Mouse (Mus musculus) ES-Bruce4 (cell line): ENCODE data around the gene Eif4e2. TPM values are rescaled to one million over a fixed set of nuclear protein-coding genes. Genes with fewer than 3 reads are reported as not detected.
A peak's percentile ranks its signal among the peaks of the same experiment; 100 is the strongest.

Source experiments
- H3K27ac ChIP-seq: 2 replicates; pipeline ENCODE4 v1.5.1; 2012; ENCODE audit warnings: low read length, inconsistent platforms; ENCODE audit not compliant: insufficient read depth
- H3K27me3 ChIP-seq: 2 replicates; pipeline ENCODE4 v1.6.1; 2012; ENCODE audit warnings: mild to moderate bottlenecking, low read length, inconsistent platforms; ENCODE audit not compliant: control insufficient read depth, poor library complexity, insufficient read depth, severe bottlenecking
- H3K36me3 ChIP-seq: 2 replicates; pipeline ENCODE4 v1.6.1; 2012; ENCODE audit warnings: inconsistent platforms, mild to moderate bottlenecking, low read length, moderate library complexity; ENCODE audit not compliant: control insufficient read depth, poor library complexity, insufficient read depth, severe bottlenecking
- H3K4me1 ChIP-seq: one replicate; pipeline ENCODE4 v1.8.1; 2011; ENCODE audit warnings: low read length; ENCODE audit not compliant: control insufficient read depth, insufficient read depth
- H3K4me3 ChIP-seq: 2 replicates; pipeline ENCODE4 v1.5.1; 2011; ENCODE audit warnings: low read depth, mild to moderate bottlenecking, low read length
- H3K9ac ChIP-seq: 2 replicates; pipeline ENCODE4 v1.6.1; 2012; ENCODE audit warnings: low read depth, mild to moderate bottlenecking, inconsistent platforms; ENCODE audit not compliant: poor library complexity, severe bottlenecking
- H3K9me3 ChIP-seq: replicated peaks from 2 replicates; pipeline ENCODE4 v1.6.1; 2012; ENCODE audit warnings: mild to moderate bottlenecking, low read length, inconsistent platforms; ENCODE audit not compliant: control insufficient read depth, poor library complexity, insufficient read depth, severe bottlenecking
- CTCF ChIP-seq: IDR thresholded peaks from one replicate; pipeline ENCODE4 v1.8.1; 2011; ENCODE audit warnings: low read depth, low read length
- EP300 ChIP-seq: IDR thresholded peaks from 2 replicates; pipeline ENCODE4 v1.6.1; 2011; ENCODE audit warnings: low read depth, low read length; ENCODE audit not compliant: insufficient read depth
- POLR2A ChIP-seq: IDR thresholded peaks from one replicate; pipeline ENCODE4 v1.8.1; 2011; ENCODE audit warnings: low read length; ENCODE audit not compliant: insufficient read depth
- polyA plus RNA-seq: library from polyadenylated mRNA; stranded (reverse); fragments of >200 nt; gene quantifications from 2 replicates; pipeline ENCODE4 v1.2.4, GENCODE M21; 2011; ENCODE audit warnings: low read depth; ENCODE audit not compliant: missing spikeins, insufficient read depth, insufficient read length

The Eif4e2 gene
- polyA plus RNA-seq, 1 experiment, result 191 TPM

- Histone ChIP-seq H3K27me3 (no peaks in the 10 kb centered on the region), H3K36me3 (no peaks in the 10 kb centered on the region), H3K4me3 (no peak overlapping the region), H3K27ac (no peak overlapping the region), H3K4me1 (no peaks in the 10 kb centered on the region), H3K9me3 (no peaks in the 10 kb centered on the region), H3K9ac (no peak overlapping the region)
- TF ChIP-seq CTCF (no peak), POLR2A (no peak), EP300 (no peak)
Measured at GRCm38 (mm10) chr1:87205502-87205901, 8.2 kb upstream of the Eif4e2 start.

- Histone ChIP-seq H3K27ac (no peak overlapping the region), H3K4me3 (peak overlapping the region; percentile 23), H3K36me3 (no peaks in the 10 kb centered on the region), H3K4me1 (no peaks in the 10 kb centered on the region), H3K9ac (no peak overlapping the region), H3K9me3 (no peaks in the 10 kb centered on the region), H3K27me3 (no peaks in the 10 kb centered on the region)
- TF ChIP-seq EP300 (no peak), CTCF (peak; percentile 53), POLR2A (no peak)
Measured at GRCm38 (mm10) chr1:87206339-87206738, 7.4 kb upstream of the Eif4e2 start.

- TF ChIP-seq EP300, result no peak
- no peak for TF ChIP-seq POLR2A
- no peak for TF ChIP-seq CTCF
- no peak overlapping the region for H3K4me3 ChIP-seq
- H3K36me3 ChIP-seq, result 0 out of 2 replicates have a peak, but pooled peaks cover 2% of the 10 kb centered on the region
- no peak overlapping the region for H3K27ac ChIP-seq
- H3K27me3 ChIP-seq, result no peaks in the 10 kb centered on the region
- H3K4me1 ChIP-seq, result no peaks in the 10 kb centered on the region
- no peak overlapping the region for H3K9ac ChIP-seq
- H3K9me3 ChIP-seq, result no peaks in the 10 kb centered on the region
Measured at GRCm38 (mm10) chr1:87211431-87211830, 2.3 kb upstream of the Eif4e2 start.

- Histone ChIP-seq H3K27ac (0 out of 2 replicates have a peak overlapping the region, but pooled peaks have one; percentile 3), H3K9me3 (no peaks in the 10 kb centered on the region), H3K4me1 (no peaks in the 10 kb centered on the region), H3K4me3 (peak overlapping the region; percentile 98), H3K27me3 (no peaks in the 10 kb centered on the region), H3K36me3 (peaks cover 14% of the 10 kb centered on the region), H3K9ac (peak overlapping the region; percentile 88)
- no peak for TF ChIP-seq POLR2A
- no peak for TF ChIP-seq EP300
- no peak for TF ChIP-seq CTCF
Measured at GRCm38 (mm10) chr1:87214748-87215147, 1.0 kb downstream of the Eif4e2 start.

GRCm38 (mm10) chr1:87217938-87218337, 4.2 kb downstream of the Eif4e2 start:
- no peaks in the 10 kb centered on the region for H3K27me3 ChIP-seq
- H3K9ac ChIP-seq, result peak overlapping the region; percentile 20; the same call in 1 of the 2 replicates
- peaks cover 45% of the 10 kb centered on the region for H3K36me3 ChIP-seq
- H3K4me1 ChIP-seq, result no peaks in the 10 kb centered on the region
- no peak overlapping the region for H3K4me3 ChIP-seq
- H3K9me3 ChIP-seq, result peaks cover 4% of the 10 kb centered on the region
- TF ChIP-seq CTCF, result peak; percentile 32
- TF ChIP-seq POLR2A, result no peak
- H3K27ac ChIP-seq, result peak overlapping the region; percentile 86

GRCm38 (mm10) chr1:87225739-87226138, 12.0 kb downstream of the Eif4e2 start:
- peak overlapping the region; percentile 97 for H3K27ac ChIP-seq
- H3K4me1 ChIP-seq, result peaks cover 18% of the 10 kb centered on the region
- peak overlapping the region; percentile 44 for H3K9ac ChIP-seq
- H3K27me3 ChIP-seq, result no peaks in the 10 kb centered on the region
- peak overlapping the region; percentile 40; the same call in 1 of the 2 replicates for H3K4me3 ChIP-seq
- H3K36me3 ChIP-seq, result peaks cover 68% of the 10 kb centered on the region
- TF ChIP-seq POLR2A, result no peak
- no peak for TF ChIP-seq CTCF
- TF ChIP-seq EP300, result peak; percentile 68; the same call in 1 of the 2 replicates
- peaks cover 4% of the 10 kb centered on the region for H3K9me3 ChIP-seq
